Mouse (Mus musculus) MEL (cell line): ENCODE results near the gene Rela. TPM values are rescaled to one million over a fixed set of nuclear protein-coding genes. Genes with fewer than 3 reads are reported as not detected.

ENCODE experiments used
- DNase-seq: peaks from one replicate; pipeline ENCODE4 v3.0.0; 2011; ENCODE audit warnings: low read depth, low spot score
- H3K27ac ChIP-seq: 2 replicates; pipeline ENCODE4 v1.5.1; 2012; ENCODE audit warnings: low read depth, mild to moderate bottlenecking, control low read depth, low read length, moderate library complexity; ENCODE audit not compliant: control insufficient read depth
- H3K27me3 ChIP-seq, 2 experiments: fragments of 150-350 bp in 1 of 2; sonication (generic) in 1 of 2; 2 replicates each; pipeline ENCODE4 v1.6.1; 2012; ENCODE audit warnings: low read length in 2 of 2, mild to moderate bottlenecking in 2 of 2, improper control_type of control experiment in 1 of 2, moderate library complexity in 1 of 2; ENCODE audit not compliant: insufficient read depth in 2 of 2, control insufficient read depth in 1 of 2
- H3K36me3 ChIP-seq, 2 experiments: 2 replicates each; pipeline ENCODE4 v1.6.1; 2012 to 2014; ENCODE audit warnings: low read length in 2 of 2, improper control_type of control experiment in 1 of 2, inconsistent platforms in 1 of 2, mild to moderate bottlenecking in 1 of 2; ENCODE audit not compliant: insufficient read depth in 2 of 2, control insufficient read depth in 1 of 2
- H3K4me1 ChIP-seq, 2 experiments: fragments of 150-350 bp in 1 of 2; sonication (generic) in 1 of 2; 2 replicates each; pipeline ENCODE4 v1.6.1; 2012; ENCODE audit warnings: low read length in 2 of 2, improper control_type of control experiment in 1 of 2, mild to moderate bottlenecking in 1 of 2; ENCODE audit not compliant: insufficient read depth in 2 of 2, control insufficient read depth in 1 of 2
- H3K4me3 ChIP-seq, 2 experiments: fragments of 150-350 bp in 1 of 2; sonication (generic) in 1 of 2; 2 replicates each; pipeline ENCODE4 v1.5.1; 2012; ENCODE audit warnings: low read depth in 2 of 2, low read length in 2 of 2, mild to moderate bottlenecking in 2 of 2, moderate library complexity in 2 of 2, control low read depth in 1 of 2, improper control_type of control experiment in 1 of 2; ENCODE audit not compliant: control insufficient read depth in 1 of 2, insufficient read depth in 1 of 2
- H3K79me2 ChIP-seq: 2 replicates; pipeline ENCODE4 v1.6.1; 2012; ENCODE audit warnings: mild to moderate bottlenecking, low read length, moderate library complexity; ENCODE audit not compliant: control insufficient read depth, poor library complexity, insufficient read depth
- H3K9ac ChIP-seq: 2 replicates; pipeline ENCODE4 v1.6.1; 2012; ENCODE audit warnings: low read depth, mild to moderate bottlenecking, control low read depth, low read length, moderate library complexity; ENCODE audit not compliant: control insufficient read depth, poor library complexity, severe bottlenecking
- H3K9me3 ChIP-seq: fragments of 150-350 bp; sonication (generic); replicated peaks from 2 replicates; pipeline ENCODE4 v1.6.1; 2012; ENCODE audit warnings: mild to moderate bottlenecking, low read length, improper control_type of control experiment, moderate library complexity; ENCODE audit not compliant: insufficient read depth
- BHLHE40 ChIP-seq: IDR thresholded peaks from 2 replicates; pipeline ENCODE4 v1.6.1; 2012; ENCODE audit warnings: low read depth, mild to moderate bottlenecking, inconsistent platforms, low read length, improper control_type of control experiment, borderline replicate concordance
- CHD1 ChIP-seq: IDR thresholded peaks from 2 replicates; pipeline ENCODE4 v1.6.1; 2012; ENCODE audit warnings: low read depth, mild to moderate bottlenecking, inconsistent platforms, low read length, improper control_type of control experiment
- CTCF ChIP-seq, 3 experiments: IDR thresholded peaks in 2 of 3; conservative IDR thresholded peaks in 1 of 3; 2 replicates each; pipeline ENCODE4 v1.5.1; 2011 to 2012; ENCODE audit warnings: low read length in 3 of 3, low read depth in 2 of 3, mild to moderate bottlenecking in 2 of 3, improper control_type of control experiment in 1 of 3, inconsistent platforms in 1 of 3, mixed read lengths in 1 of 3, moderate library complexity in 1 of 3; ENCODE audit not compliant: control insufficient read depth in 1 of 3, insufficient read depth in 1 of 3, poor library complexity in 1 of 3, severe bottlenecking in 1 of 3
- E2F4 ChIP-seq: IDR thresholded peaks from 2 replicates; pipeline ENCODE4 v1.6.1; 2011; ENCODE audit warnings: low read depth, low read length, improper control_type of control experiment, borderline replicate concordance
- ELF1 ChIP-seq: IDR thresholded peaks from 2 replicates; pipeline ENCODE4 v1.6.1; 2014; ENCODE audit warnings: low read depth, mild to moderate bottlenecking, inconsistent platforms, low read length, improper control_type of control experiment, moderate library complexity
- EP300 ChIP-seq, 2 experiments: IDR thresholded peaks; 2 replicates each; pipeline ENCODE4 v1.6.1; 2011; ENCODE audit warnings: improper control_type of control experiment in 2 of 2, low read length in 2 of 2, low read depth in 1 of 2, mild to moderate bottlenecking in 1 of 2
- ETS1 ChIP-seq: IDR thresholded peaks from 2 replicates; pipeline ENCODE4 v1.6.1; 2012; ENCODE audit warnings: low read depth, mild to moderate bottlenecking, inconsistent platforms, low read length, improper control_type of control experiment, moderate library complexity
- GATA1 ChIP-seq: IDR thresholded peaks from 2 replicates; pipeline ENCODE4 v1.6.1; 2011; ENCODE audit warnings: low read depth, low read length, improper control_type of control experiment
- HCFC1 ChIP-seq: IDR thresholded peaks from 2 replicates; pipeline ENCODE4 v1.6.1; 2012; ENCODE audit warnings: low read depth, mild to moderate bottlenecking, inconsistent platforms, low read length, improper control_type of control experiment, moderate library complexity
- KAT2A ChIP-seq: conservative IDR thresholded peaks from 2 replicates; pipeline ENCODE4 v1.6.1; 2012; ENCODE audit warnings: low read depth, low read length, improper control_type of control experiment, inconsistent platforms
- MAFK ChIP-seq: IDR thresholded peaks from 2 replicates; pipeline ENCODE4 v1.6.1; 2011; ENCODE audit warnings: low read depth, mild to moderate bottlenecking, low read length, improper control_type of control experiment, borderline replicate concordance
- MYB ChIP-seq: IDR thresholded peaks from 2 replicates; pipeline ENCODE4 v1.6.1; 2011; ENCODE audit warnings: mild to moderate bottlenecking, low read depth, low read length, improper control_type of control experiment
- NELFE ChIP-seq: IDR thresholded peaks from 2 replicates; pipeline ENCODE4 v1.6.1; 2011; ENCODE audit warnings: low read depth, low read length, improper control_type of control experiment
- POLR2A ChIP-seq, 2 experiments: IDR thresholded peaks; 2 replicates each; pipeline ENCODE4 v1.6.1; 2011 to 2012; ENCODE audit warnings: low read length in 2 of 2, mild to moderate bottlenecking in 2 of 2, control low read depth in 1 of 2, improper control_type of control experiment in 1 of 2, low read depth in 1 of 2, moderate library complexity in 1 of 2; ENCODE audit not compliant: control insufficient read depth in 1 of 2, insufficient read depth in 1 of 2, poor library complexity in 1 of 2
- RAD21 ChIP-seq: IDR thresholded peaks from 2 replicates; pipeline ENCODE4 v1.6.1; 2011; ENCODE audit warnings: mild to moderate bottlenecking, low read depth, low read length, improper control_type of control experiment
- RCOR1 ChIP-seq: IDR thresholded peaks from 2 replicates; pipeline ENCODE4 v1.6.1; 2012; ENCODE audit warnings: low read depth, mild to moderate bottlenecking, inconsistent platforms, low read length, improper control_type of control experiment
- SIN3A ChIP-seq: IDR thresholded peaks from 2 replicates; pipeline ENCODE4 v1.6.1; 2012; ENCODE audit warnings: low read length, improper control_type of control experiment, inconsistent platforms
- SMC3 ChIP-seq: IDR thresholded peaks from 2 replicates; pipeline ENCODE4 v1.6.1; 2011; ENCODE audit warnings: low read depth, low read length, improper control_type of control experiment
- TAL1 ChIP-seq: IDR thresholded peaks from 2 replicates; pipeline ENCODE4 v1.6.1; 2012; ENCODE audit warnings: mild to moderate bottlenecking, inconsistent platforms, low read length, moderate library complexity, mixed read lengths
- TBP ChIP-seq: IDR thresholded peaks from 2 replicates; pipeline ENCODE4 v1.8.0; 2011; ENCODE audit warnings: low read depth, low read length, improper control_type of control experiment
- UBTF ChIP-seq: IDR thresholded peaks from 2 replicates; pipeline ENCODE4 v1.6.1; 2012; ENCODE audit warnings: low read depth, mild to moderate bottlenecking, inconsistent platforms, low read length, improper control_type of control experiment, moderate library complexity, borderline replicate concordance; ENCODE audit not compliant: insufficient read depth
- USF1 ChIP-seq: IDR thresholded peaks from 2 replicates; pipeline ENCODE4 v1.6.1; 2014; ENCODE audit warnings: low read depth, mild to moderate bottlenecking, inconsistent platforms, low read length, improper control_type of control experiment, moderate library complexity
- USF2 ChIP-seq, 2 experiments: IDR thresholded peaks; 2 replicates each; pipeline ENCODE4 v1.6.1; 2011 to 2012; ENCODE audit warnings: improper control_type of control experiment in 2 of 2, low read length in 2 of 2, borderline replicate concordance in 1 of 2, inconsistent platforms in 1 of 2, low read depth in 1 of 2, mild to moderate bottlenecking in 1 of 2; ENCODE audit not compliant: insufficient read depth in 1 of 2
- ZMIZ1 ChIP-seq: IDR thresholded peaks from 2 replicates; pipeline ENCODE4 v1.6.1; 2012; ENCODE audit warnings: low read depth, mild to moderate bottlenecking, inconsistent platforms, low read length, improper control_type of control experiment, moderate library complexity
- ZNF384 ChIP-seq: IDR thresholded peaks from 2 replicates; pipeline ENCODE4 v1.6.1; 2012; ENCODE audit warnings: low read depth, mild to moderate bottlenecking, inconsistent platforms, low read length, improper control_type of control experiment
- polyA plus RNA-seq, 2 experiments: library from polyadenylated mRNA; stranded (reverse) in 1 of 2; unstranded in 1 of 2; fragments of >175 nt in 1 of 2; fragments of >200 nt in 1 of 2; gene quantifications; 2 replicates each; pipeline versions ENCODE4 v1.2.1 to v1.2.4; 2012; ENCODE audit warnings: low replicate concordance in 2 of 2, low read depth in 1 of 2; ENCODE audit not compliant: insufficient read length in 2 of 2, insufficient read depth in 1 of 2, missing spikeins in 1 of 2
- total RNA-seq: library from RNA; depleted of rRNA; stranded (reverse); fragments of 300-350 nt; gene quantifications from 2 replicates; pipeline ENCODE4 v1.2.3, GENCODE M21; 2012

Rela gene
- total and polyA plus RNA-seq, 3 experiments: 16.4 to 61.7 TPM; not detected in 1

GRCm38 (mm10) chr19:5609547-5610404 lies 27.5 kb upstream of the Rela start, which contains the start of gene Kat5 (continued):
- peak; percentile 60 to 88; a peak in 3 of 4 replicates for TF ChIP-seq USF2 (IDR thresholded peaks at IDR 0.05; ENCODE audit: borderline replicate concordance in 1 of 2, insufficient read depth in 1 of 2, low read depth in 1 of 2, low read length in 2 of 2)
- TF ChIP-seq RCOR1: 0 out of 2 replicates have a peak, but pooled peaks have one; percentile 16
- TF ChIP-seq RAD21: no peak
- TF ChIP-seq KAT2A: no peak; the same call in 1 of the 2 replicates

- peaks cover 0 to 37% of the 10 kb centered on the region in 2 experiments; a peak in 2 of 4 replicates for H3K36me3 ChIP-seq
- peak; percentile 11; the same call in 1 of the 2 replicates for TF ChIP-seq SMC3
- peak in 1 of 3 experiments; percentile 20; a peak in 2 of 6 replicates for TF ChIP-seq CTCF (IDR thresholded peaks at IDR 0.05 in 2 of 3, conservative IDR thresholded peaks at IDR 0.05 in 1 of 3; ENCODE audit: control insufficient read depth in 1 of 3, insufficient read depth in 1 of 3, low read depth in 2 of 3, low read length in 3 of 3, poor library complexity in 1 of 3, severe bottlenecking in 1 of 3)
- TF ChIP-seq CHD1: no peak
- H3K27me3 ChIP-seq: no peaks in the 10 kb centered on the region
Measured at GRCm38 (mm10) chr19:5611973-5612372, 25.3 kb upstream of the Rela start.

GRCm38 (mm10) chr19:5612762-5613411 lies 24.4 kb upstream of the Rela start:
- Histone ChIP-seq H3K4me3 (no peak overlapping the region), H3K4me1 (peaks cover 11 to 33% of the 10 kb centered on the region in 2 experiments), H3K27me3 (no peaks in the 10 kb centered on the region), H3K36me3 (peaks cover 0 to 37% of the 10 kb centered on the region in 2 experiments; a peak in 2 of 4 replicates), H3K9me3 (no peaks in the 10 kb centered on the region), H3K79me2 (peaks cover 7% of the 10 kb centered on the region), H3K27ac (peak overlapping the region; percentile 78), H3K9ac (no peak overlapping the region)
- DNase-seq: peak; percentile 78
- TF ChIP-seq RCOR1: peak; percentile 91
- peak; percentile 70; the same call in 1 of the 2 replicates for TF ChIP-seq SIN3A
- TF ChIP-seq HCFC1: peak; percentile 31; the same call in 1 of the 2 replicates
- TF ChIP-seq E2F4: no peak
- peak; percentile 89 for TF ChIP-seq TAL1
- TF ChIP-seq USF2 (IDR thresholded peaks at IDR 0.05; ENCODE audit: borderline replicate concordance in 1 of 2, insufficient read depth in 1 of 2, low read depth in 1 of 2, low read length in 2 of 2): no peak
- peak; percentile 81 for TF ChIP-seq ETS1
- TF ChIP-seq ELF1: 0 out of 2 replicates have a peak, but pooled peaks have one; percentile 0
- TF ChIP-seq MYB: no peak
- TF ChIP-seq ZMIZ1: no peak
- no peak for TF ChIP-seq NELFE
- TF ChIP-seq UBTF: no peak
- TF ChIP-seq TBP: peak; percentile 95
- 0 out of 2 replicates have a peak, but pooled peaks have one; percentile 6 for TF ChIP-seq BHLHE40
- no peak for TF ChIP-seq POLR2A (IDR thresholded peaks at IDR 0.05; ENCODE audit: control insufficient read depth in 1 of 2, insufficient read depth in 1 of 2, low read depth in 1 of 2, low read length in 2 of 2, poor library complexity in 1 of 2)
- no peak for TF ChIP-seq USF1
- peak; percentile 95 for TF ChIP-seq EP300 (IDR thresholded peaks at IDR 0.05; ENCODE audit: low read depth in 1 of 2, low read length in 2 of 2)
- TF ChIP-seq ZNF384: peak; percentile 96
- TF ChIP-seq SMC3: no peak
- peak; percentile 56; the same call in 1 of the 2 replicates for TF ChIP-seq MAFK
- no peak for TF ChIP-seq CHD1
- peak; percentile 98 for TF ChIP-seq GATA1

More at GRCm38 (mm10) chr19:5611973-5612372, 25.3 kb upstream of the Rela start:
- H3K9ac ChIP-seq: no peak overlapping the region
- H3K9me3 ChIP-seq: no peaks in the 10 kb centered on the region
- H3K4me3 ChIP-seq: no peak overlapping the region
- peak; percentile 31 for DNase-seq
- peaks cover 7% of the 10 kb centered on the region for H3K79me2 ChIP-seq
- peak overlapping the region; percentile 70; the same call in 1 of the 2 replicates for H3K27ac ChIP-seq
- H3K4me1 ChIP-seq: peaks cover 11 to 33% of the 10 kb centered on the region in 2 experiments
